Mouse (Mus musculus) neural tube, embryonic 13.5 days (tissue): ENCODE data around the gene Elmo1. TPM values are rescaled to one million over a fixed set of nuclear protein-coding genes. Genes with fewer than 3 reads are reported as not detected.

Experiments
- ATAC-seq: fragments of 200-750 bp; cut with Nextera tagmentation; 2 replicates; pipeline ENCODE4 v1.8.0; 2017; ENCODE audit warnings: low read depth, mild to moderate bottlenecking, moderate TSS enrichment, moderate library complexity
- H3K27ac ChIP-seq: fragments of 300-500 bp; sonication (generic); replicated peaks from 2 replicates; pipeline ENCODE4 v1.5.1; 2015; ENCODE audit warnings: moderate library complexity, mild to moderate bottlenecking, inconsistent platforms
- H3K27me3 ChIP-seq: fragments of 300-500 bp; sonication (generic); 2 replicates; pipeline ENCODE4 v1.6.1; 2015; ENCODE audit warnings: mild to moderate bottlenecking, inconsistent platforms
- H3K36me3 ChIP-seq: fragments of 300-500 bp; sonication (generic); 2 replicates; pipeline ENCODE4 v1.6.1; 2015; ENCODE audit warnings: mild to moderate bottlenecking, inconsistent platforms
- H3K4me1 ChIP-seq: fragments of 300-500 bp; sonication (generic); replicated peaks from 2 replicates; pipeline ENCODE4 v1.6.1; 2015; ENCODE audit warnings: inconsistent platforms
- H3K4me2 ChIP-seq: fragments of 300-500 bp; sonication (generic); 2 replicates; pipeline ENCODE4 v1.6.1; 2015; ENCODE audit warnings: inconsistent platforms, mild to moderate bottlenecking, moderate library complexity
- H3K4me3 ChIP-seq: fragments of 300-500 bp; sonication (generic); 2 replicates; pipeline ENCODE4 v1.5.1; 2015; ENCODE audit warnings: mild to moderate bottlenecking, inconsistent platforms
- H3K9ac ChIP-seq: fragments of 300-500 bp; sonication (generic); 2 replicates; pipeline ENCODE4 v1.6.1; 2015; ENCODE audit warnings: moderate library complexity, mild to moderate bottlenecking, inconsistent platforms
- H3K9me3 ChIP-seq: fragments of 300-500 bp; sonication (generic); 2 replicates; pipeline ENCODE4 v1.6.1; 2016; ENCODE audit warnings: inconsistent platforms
- WGBS: fragments of 180-500 bp; shearing (Covaris S2); methylation state at CpG from one replicate; pipeline ENCODE4 v1.1.7; 2015; 5-methylcytosine and 5-hydroxymethylcytosine counted together
- polyA plus RNA-seq: library from polyadenylated mRNA; unstranded; fragments of >200 nt; fragmentation: Nextera tagmentation; extraction: Ambion mirVana; gene quantifications from 2 replicates; pipeline ENCODE4 v1.2.1, GENCODE M21; 2015

Gene Elmo1
- polyA plus RNA-seq, 1 experiment from 2014 or later = 48.4 TPM

- peak; percentile 40; the same call in 1 of the 2 replicates for ATAC-seq
- Histone ChIP-seq H3K4me2 (no peak overlapping the region), H3K27ac (no peak overlapping the region), H3K9me3 (no peaks in the 10 kb centered on the region), H3K9ac (no peak overlapping the region), H3K36me3 (no peaks in the 10 kb centered on the region), H3K4me3 (no peak overlapping the region), H3K27me3 (no peaks in the 10 kb centered on the region), H3K4me1 (no peaks in the 10 kb centered on the region; the same call in 1 of the 2 replicates)
- WGBS = 48% methylated on average over 6 of the region's 6 CpGs
Observed at GRCm38 (mm10) chr13:20272562-20272961, 182.2 kb downstream of the Elmo1 start.

- Histone ChIP-seq H3K9ac (no peak overlapping the region), H3K36me3 (no peaks in the 10 kb centered on the region), H3K4me2 (no peak overlapping the region), H3K27me3 (no peaks in the 10 kb centered on the region), H3K4me3 (no peak overlapping the region), H3K4me1 (no peaks in the 10 kb centered on the region), H3K9me3 (no peaks in the 10 kb centered on the region), H3K27ac (no peak overlapping the region)
- no peak; the same call in 1 of the 2 replicates for ATAC-seq
- WGBS = 49% methylated on average over 2 of the region's 2 CpGs
Observed at GRCm38 (mm10) chr13:20279889-20280288, 189.5 kb downstream of the Elmo1 start.

- H3K27ac ChIP-seq = no peak overlapping the region
- H3K9ac ChIP-seq = no peak overlapping the region
- WGBS = 94% methylated on average over 7 of the region's 7 CpGs
- peaks cover 8% of the 10 kb centered on the region; the same call in 1 of the 2 replicates for H3K4me1 ChIP-seq
- H3K27me3 ChIP-seq = no peaks in the 10 kb centered on the region
- H3K4me2 ChIP-seq = no peak overlapping the region
- no peaks in the 10 kb centered on the region for H3K36me3 ChIP-seq
- H3K9me3 ChIP-seq = no peaks in the 10 kb centered on the region
- ATAC-seq = no peak
- no peak overlapping the region for H3K4me3 ChIP-seq
Observed at GRCm38 (mm10) chr13:20283891-20284290, 193.5 kb downstream of the Elmo1 start.

- H3K4me3 ChIP-seq = no peak overlapping the region
- H3K9me3 ChIP-seq = no peaks in the 10 kb centered on the region
- peaks cover 8% of the 10 kb centered on the region; the same call in 1 of the 2 replicates for H3K4me1 ChIP-seq
- no peak for ATAC-seq
- no peak overlapping the region for H3K4me2 ChIP-seq
- H3K27me3 ChIP-seq = no peaks in the 10 kb centered on the region
- H3K9ac ChIP-seq = no peak overlapping the region
- H3K36me3 ChIP-seq = no peaks in the 10 kb centered on the region
- WGBS = 91% methylated on average over 6 of the region's 6 CpGs
- no peak overlapping the region for H3K27ac ChIP-seq
Observed at GRCm38 (mm10) chr13:20286680-20287079, 196.3 kb downstream of the Elmo1 start.

- no peaks in the 10 kb centered on the region for H3K27me3 ChIP-seq
- H3K4me2 ChIP-seq = no peak overlapping the region
- no peak overlapping the region for H3K4me3 ChIP-seq
- H3K36me3 ChIP-seq = no peaks in the 10 kb centered on the region
- no peak for ATAC-seq
- peaks cover 8% of the 10 kb centered on the region; the same call in 1 of the 2 replicates for H3K4me1 ChIP-seq
- 70% methylated on average over 7 of the region's 7 CpGs for WGBS
- H3K9ac ChIP-seq = no peak overlapping the region
- no peak overlapping the region for H3K27ac ChIP-seq
- H3K9me3 ChIP-seq = no peaks in the 10 kb centered on the region
Observed at GRCm38 (mm10) chr13:20288393-20288792, 198.0 kb downstream of the Elmo1 start.

- Histone ChIP-seq H3K9ac (no peak overlapping the region), H3K4me1 (peaks cover 8% of the 10 kb centered on the region; the same call in 1 of the 2 replicates), H3K4me3 (no peak overlapping the region), H3K36me3 (no peaks in the 10 kb centered on the region), H3K27me3 (no peaks in the 10 kb centered on the region), H3K27ac (no peak overlapping the region), H3K9me3 (no peaks in the 10 kb centered on the region), H3K4me2 (no peak overlapping the region)
- WGBS = 84% methylated on average over 10 of the region's 10 CpGs
- no peak for ATAC-seq
Observed at GRCm38 (mm10) chr13:20290412-20290811, 200.0 kb downstream of the Elmo1 start.

GRCm38 (mm10) chr13:20292348-20292747 lies 202.0 kb downstream of the Elmo1 start:
- 6% methylated on average over 5 of the region's 5 CpGs for WGBS
- Histone ChIP-seq H3K27ac (no peak overlapping the region), H3K27me3 (no peaks in the 10 kb centered on the region), H3K4me3 (no peak overlapping the region), H3K4me2 (no peak overlapping the region), H3K9ac (no peak overlapping the region), H3K36me3 (no peaks in the 10 kb centered on the region), H3K4me1 (peaks cover 8% of the 10 kb centered on the region; the same call in 1 of the 2 replicates), H3K9me3 (no peaks in the 10 kb centered on the region)
- peak; percentile 40; the same call in 1 of the 2 replicates for ATAC-seq

GRCm38 (mm10) chr13:20295278-20295970 lies 205.0 kb downstream of the Elmo1 start:
- ATAC-seq = no peak
- H3K27me3 ChIP-seq = no peaks in the 10 kb centered on the region
- H3K27ac ChIP-seq = no peak overlapping the region

GRCm38 (mm10) chr13:20297841-20298240 lies 207.4 kb downstream of the Elmo1 start:
- Histone ChIP-seq H3K27ac (no peak overlapping the region), H3K4me2 (no peak overlapping the region), H3K27me3 (no peaks in the 10 kb centered on the region), H3K9me3 (no peaks in the 10 kb centered on the region), H3K4me3 (no peak overlapping the region), H3K36me3 (no peaks in the 10 kb centered on the region), H3K9ac (no peak overlapping the region), H3K4me1 (no peaks in the 10 kb centered on the region)
- 15% methylated on average over 3 of the region's 3 CpGs for WGBS
- peak; percentile 58; the same call in 1 of the 2 replicates for ATAC-seq

More at GRCm38 (mm10) chr13:20295278-20295970, 205.0 kb downstream of the Elmo1 start:
- no peaks in the 10 kb centered on the region for H3K4me1 ChIP-seq
- H3K4me2 ChIP-seq = no peak overlapping the region
- H3K9me3 ChIP-seq = no peaks in the 10 kb centered on the region
- no peak overlapping the region for H3K9ac ChIP-seq
- no peaks in the 10 kb centered on the region for H3K36me3 ChIP-seq
- no peak overlapping the region for H3K4me3 ChIP-seq
- 87% methylated on average over 16 of the region's 16 CpGs for WGBS

GRCm38 (mm10) chr13:20299424-20299823 lies 209.0 kb downstream of the Elmo1 start:
- H3K4me2 ChIP-seq = no peak overlapping the region
- no peaks in the 10 kb centered on the region for H3K27me3 ChIP-seq
- no peaks in the 10 kb centered on the region for H3K4me1 ChIP-seq
- no peak overlapping the region for H3K4me3 ChIP-seq
- H3K27ac ChIP-seq = no peak overlapping the region
- peak; percentile 80 for ATAC-seq
- WGBS = 74% methylated on average over 3 of the region's 3 CpGs
- no peaks in the 10 kb centered on the region for H3K36me3 ChIP-seq
- H3K9ac ChIP-seq = no peak overlapping the region
- no peaks in the 10 kb centered on the region for H3K9me3 ChIP-seq

- Histone ChIP-seq H3K9ac (no peak overlapping the region), H3K27ac (no peak overlapping the region), H3K4me1 (no peaks in the 10 kb centered on the region), H3K27me3 (no peaks in the 10 kb centered on the region), H3K4me3 (no peak overlapping the region), H3K36me3 (no peaks in the 10 kb centered on the region), H3K9me3 (no peaks in the 10 kb centered on the region), H3K4me2 (no peak overlapping the region)
- no peak for ATAC-seq
- 94% methylated on average over 3 of the region's 3 CpGs for WGBS
Observed at GRCm38 (mm10) chr13:20300052-20300564, 209.7 kb downstream of the Elmo1 start.

GRCm38 (mm10) chr13:20300626-20301025 lies 210.2 kb downstream of the Elmo1 start:
- Histone ChIP-seq H3K4me2 (no peak overlapping the region), H3K27ac (no peak overlapping the region), H3K4me1 (no peaks in the 10 kb centered on the region), H3K36me3 (no peaks in the 10 kb centered on the region), H3K9me3 (no peaks in the 10 kb centered on the region), H3K9ac (no peak overlapping the region), H3K4me3 (no peak overlapping the region), H3K27me3 (no peaks in the 10 kb centered on the region)
- WGBS = 79% methylated on average over 3 of the region's 3 CpGs
- ATAC-seq = no peak
